Mouse (Mus musculus) liver, adult 2 months (tissue): ENCODE data around the gene Slc9a9.

ENCODE experiments used
- CTCF ChIP-seq: fragments of 200-500 bp; IDR thresholded peaks from 2 replicates; pipeline ENCODE4 v1.5.1; 2011; ENCODE audit warnings: low read depth, low read length, control low read depth
- POLR2A ChIP-seq: fragments of 200-500 bp; IDR thresholded peaks from 2 replicates; pipeline ENCODE4 v1.6.1; 2011; ENCODE audit warnings: low read length, control low read depth; ENCODE audit not compliant: insufficient read depth; ENCODE audit errors: extremely low read depth

DNA sequence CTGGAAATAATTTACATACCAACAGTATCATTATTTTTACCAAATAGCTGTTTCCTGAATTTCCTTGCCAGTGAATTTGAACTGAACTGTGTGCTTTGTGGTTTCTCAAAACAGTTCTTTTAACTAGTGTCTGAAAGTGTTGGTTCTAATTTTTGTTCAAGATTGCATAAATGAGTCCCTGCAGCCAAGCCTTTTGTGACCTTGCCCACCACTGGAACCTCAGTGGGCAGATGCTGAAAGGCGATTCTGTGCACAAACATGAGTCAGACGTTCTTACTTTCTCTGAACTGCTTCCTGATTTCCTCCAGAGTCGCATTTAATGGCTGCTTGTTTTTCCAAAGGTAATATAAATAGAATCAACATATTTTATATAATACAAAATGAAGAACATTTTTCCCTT, 281.0 kb downstream of the Slc9a9 start:
- TF ChIP-seq POLR2A, result no peak
- TF ChIP-seq CTCF, result no peak
